Mouse (Mus musculus): ENCODE data around the gene Cchcr1. TPM values are rescaled to one million over a fixed set of nuclear protein-coding genes. Genes with fewer than 3 reads are reported as not detected.
A peak's percentile ranks its signal among the peaks of the same experiment; 100 is the strongest.
"Not testable (repeated sequence)": the region's sequence is repeated elsewhere in the genome, so short reads cannot be mapped to it uniquely, and the experiment has no call there.

Cchcr1 gene
- polyA plus RNA-seq (2014; fragmentation: Nextera tagmentation; extraction: Ambion mirVana): 8.9 and 10.8 TPM in 2 replicates

- no peaks in the 10 kb centered on the region for H3K36me3 ChIP-seq (ENCODE audit: control insufficient read depth, insufficient read depth, low read length)
- ATAC-seq (ENCODE audit: low FRiP score) (peak; percentile 95), DNase-seq (ENCODE audit: low spot score, missing footprints) (peak; percentile 99)
- peak within 1 kb of the TSS; percentile 54 for H3K4me3 ChIP-seq (ENCODE audit: low read depth, low read length)
- H3K4me2 ChIP-seq: peak within 1 kb of the TSS; percentile 78
- no peak within 1 kb of the TSS for H3K27ac ChIP-seq (ENCODE audit: low read depth, low read length)
- H3K9ac ChIP-seq (ENCODE audit: low read length): peak within 1 kb of the TSS; percentile 69
- no peaks in the 10 kb centered on the region for H3K9me3 ChIP-seq (ENCODE audit: control insufficient read depth, low read length)
- H3K4me1 ChIP-seq (ENCODE audit: control insufficient read depth, insufficient read depth, low read length): peaks cover 23% of the 10 kb centered on the region
- H3K27me3 ChIP-seq (ENCODE audit: control insufficient read depth, insufficient read depth, low read length): no peaks in the 10 kb centered on the region
- WGBS: under 1% methylated on average over 67 of the region's 67 CpGs
Measured at GRCm38 (mm10) chr17:35516652-35517500, at the start of gene Cchcr1, which contains the start of gene Tcf19. Cchcr1 (plus strand) TSS chr17:35517100. Tcf19 (minus strand) TSS chr17:35516824.

GRCm38 (mm10) chr17:35468936-35469335 lies 48.0 kb upstream of the Cchcr1 start:
- not testable (repeated sequence) for H3K4me3 ChIP-seq (ENCODE audit: low read depth, low read length); ATAC-seq (ENCODE audit: low FRiP score); H3K9ac ChIP-seq (ENCODE audit: low read length); H3K4me2 ChIP-seq; H3K27ac ChIP-seq (ENCODE audit: low read depth, low read length); H3K9me3 ChIP-seq (ENCODE audit: control insufficient read depth, low read length); H3K36me3 ChIP-seq (ENCODE audit: control insufficient read depth, insufficient read depth, low read length); DNase-seq (ENCODE audit: low spot score, missing footprints); H3K4me1 ChIP-seq (ENCODE audit: control insufficient read depth, insufficient read depth, low read length)
- 67% methylated on average over 3 of the region's 3 CpGs for WGBS
- peaks cover 21% of the 10 kb centered on the region for H3K27me3 ChIP-seq (ENCODE audit: control insufficient read depth, insufficient read depth, low read length)

DNA sequence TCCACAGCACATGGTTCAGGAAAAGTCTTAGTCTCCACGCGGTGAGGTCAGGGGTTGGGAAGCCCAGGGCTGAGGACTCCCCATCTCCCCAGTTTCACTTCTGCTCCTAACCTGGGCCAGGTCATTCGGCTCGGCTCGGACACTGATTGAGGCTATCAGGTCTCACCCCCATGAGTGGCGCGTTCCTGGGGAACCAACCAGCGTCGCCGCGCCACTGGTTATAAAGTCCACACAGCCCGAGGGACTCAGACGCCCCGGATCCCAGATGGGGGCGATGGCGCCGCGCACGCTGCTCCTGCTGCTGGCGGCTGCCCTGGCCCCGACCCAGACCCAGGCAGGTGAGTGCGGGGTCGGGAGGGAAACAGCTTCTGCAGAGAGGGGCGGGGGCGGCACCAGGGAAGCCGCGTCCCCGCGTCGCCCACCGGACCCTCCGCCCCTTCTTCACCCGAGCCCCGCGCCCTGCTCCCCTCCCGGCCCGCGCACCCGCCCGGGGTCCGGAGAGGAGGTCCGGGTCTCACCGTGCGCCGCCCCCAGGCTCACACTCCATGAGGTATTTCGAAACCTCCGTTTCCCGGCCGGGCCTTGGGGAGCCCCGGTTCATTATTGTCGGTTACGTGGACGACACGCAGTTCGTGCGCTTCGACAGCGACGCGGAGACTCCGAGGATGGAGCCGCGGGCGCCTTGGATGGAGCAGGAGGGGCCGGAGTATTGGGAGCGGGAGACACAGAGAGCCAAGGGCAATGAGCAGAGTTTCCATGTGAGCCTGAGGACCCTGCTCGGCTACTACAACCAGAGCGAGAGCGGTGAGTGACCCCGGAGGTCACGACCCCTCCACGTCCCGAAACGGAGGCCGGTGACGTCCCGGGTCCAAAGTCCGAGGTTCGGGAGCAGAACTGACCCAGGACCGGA lies 46.8 kb upstream of the Cchcr1 start, which contains the start of gene H2-Q10:
TSS of gene H2-Q10 (plus strand) at position 248 of the 910 bp plus-strand sequence.
- H3K9ac ChIP-seq (ENCODE audit: low read length): peak within 1 kb of the TSS; percentile 18; the same call in 1 of the 2 replicates

GRCm38 (mm10) chr17:35484066-35484465 lies 32.8 kb upstream of the Cchcr1 start:
- no peak overlapping the region for H3K27ac ChIP-seq (ENCODE audit: low read depth, low read length)
- H3K36me3 ChIP-seq (ENCODE audit: control insufficient read depth, insufficient read depth, low read length): no peaks in the 10 kb centered on the region
- DNase-seq (ENCODE audit: low spot score, missing footprints) (peak; percentile 92), ATAC-seq (ENCODE audit: low FRiP score) (no peak)
- no peaks in the 10 kb centered on the region for H3K4me1 ChIP-seq (ENCODE audit: control insufficient read depth, insufficient read depth, low read length)
- H3K9me3 ChIP-seq (ENCODE audit: control insufficient read depth, low read length): no peaks in the 10 kb centered on the region
- H3K27me3 ChIP-seq (ENCODE audit: control insufficient read depth, insufficient read depth, low read length): no peaks in the 10 kb centered on the region
- H3K9ac ChIP-seq (ENCODE audit: low read length): no peak overlapping the region
- H3K4me3 ChIP-seq (ENCODE audit: low read depth, low read length): no peak overlapping the region
- no peak overlapping the region for H3K4me2 ChIP-seq
- 2% methylated on average over 9 of the region's 9 CpGs for WGBS

More for the DNA sequence above, 46.8 kb upstream of the Cchcr1 start, which contains the start of gene H2-Q10:
- peaks cover 21% of the 10 kb centered on the region for H3K27me3 ChIP-seq (ENCODE audit: control insufficient read depth, insufficient read depth, low read length)
- peak; percentile 91 for DNase-seq (ENCODE audit: low spot score, missing footprints)
- peaks cover 8% of the 10 kb centered on the region for H3K4me1 ChIP-seq (ENCODE audit: control insufficient read depth, insufficient read depth, low read length)
- 2% methylated on average over 75 of the region's 80 CpGs for WGBS
- H3K27ac ChIP-seq (ENCODE audit: low read depth, low read length): no peak within 1 kb of the TSS
- peak within 1 kb of the TSS; percentile 64 for H3K4me2 ChIP-seq
- peak within 1 kb of the TSS; percentile 37 for H3K4me3 ChIP-seq (ENCODE audit: low read depth, low read length)
- H3K36me3 ChIP-seq (ENCODE audit: control insufficient read depth, insufficient read depth, low read length): no peaks in the 10 kb centered on the region
- 0 out of 2 replicates have a peak, but pooled peaks have one; percentile 9 for ATAC-seq (ENCODE audit: low FRiP score)
- no peaks in the 10 kb centered on the region for H3K9me3 ChIP-seq (ENCODE audit: control insufficient read depth, low read length)

DNA sequence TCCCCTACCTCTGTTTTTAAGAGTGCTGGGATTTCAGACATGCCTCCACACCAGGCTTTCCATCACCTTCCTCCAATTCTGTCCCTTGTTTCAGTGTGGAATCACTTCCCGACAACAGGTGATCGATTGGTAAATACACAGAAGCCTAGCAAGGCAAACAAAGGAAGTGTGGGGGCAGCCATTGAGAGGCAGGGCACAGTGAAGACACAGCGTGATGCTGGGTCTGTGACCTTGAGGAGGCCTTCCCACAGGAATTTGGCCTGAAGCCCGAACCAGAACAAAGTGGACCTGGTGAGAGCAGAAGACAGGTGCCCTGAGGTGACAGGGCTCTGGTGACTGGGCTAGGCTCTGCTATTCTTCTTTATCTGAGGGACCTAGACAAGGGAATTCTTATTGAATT lies 31.2 kb upstream of the Cchcr1 start:
- DNase-seq (ENCODE audit: low spot score, missing footprints) (peak; percentile 67), ATAC-seq (ENCODE audit: low FRiP score) (no peak)
- Histone ChIP-seq H3K36me3 (ENCODE audit: control insufficient read depth, insufficient read depth, low read length) (no peaks in the 10 kb centered on the region), H3K9me3 (ENCODE audit: control insufficient read depth, low read length) (no peaks in the 10 kb centered on the region), H3K27ac (ENCODE audit: low read depth, low read length) (no peak overlapping the region), H3K4me1 (ENCODE audit: control insufficient read depth, insufficient read depth, low read length) (no peaks in the 10 kb centered on the region), H3K27me3 (ENCODE audit: control insufficient read depth, insufficient read depth, low read length) (no peaks in the 10 kb centered on the region), H3K9ac (ENCODE audit: low read length) (no peak overlapping the region), H3K4me2 (no peak overlapping the region), H3K4me3 (ENCODE audit: low read depth, low read length) (no peak overlapping the region)
- 43% methylated on average over 4 of the region's 4 CpGs for WGBS

GRCm38 (mm10) chr17:35486726-35487125 lies 30.2 kb upstream of the Cchcr1 start:
- Histone ChIP-seq H3K9ac (ENCODE audit: low read length) (no peak overlapping the region), H3K4me3 (ENCODE audit: low read depth, low read length) (no peak overlapping the region), H3K27ac (ENCODE audit: low read depth, low read length) (no peak overlapping the region), H3K4me1 (ENCODE audit: control insufficient read depth, insufficient read depth, low read length) (no peaks in the 10 kb centered on the region), H3K4me2 (no peak overlapping the region), H3K27me3 (ENCODE audit: control insufficient read depth, insufficient read depth, low read length) (no peaks in the 10 kb centered on the region), H3K9me3 (ENCODE audit: control insufficient read depth, low read length) (no peaks in the 10 kb centered on the region), H3K36me3 (ENCODE audit: control insufficient read depth, insufficient read depth, low read length) (no peaks in the 10 kb centered on the region)
- ATAC-seq (ENCODE audit: low FRiP score) (no peak), DNase-seq (ENCODE audit: low spot score, missing footprints) (peak; percentile 73)
- WGBS: 67% methylated on average over 10 of the region's 10 CpGs

DNA sequence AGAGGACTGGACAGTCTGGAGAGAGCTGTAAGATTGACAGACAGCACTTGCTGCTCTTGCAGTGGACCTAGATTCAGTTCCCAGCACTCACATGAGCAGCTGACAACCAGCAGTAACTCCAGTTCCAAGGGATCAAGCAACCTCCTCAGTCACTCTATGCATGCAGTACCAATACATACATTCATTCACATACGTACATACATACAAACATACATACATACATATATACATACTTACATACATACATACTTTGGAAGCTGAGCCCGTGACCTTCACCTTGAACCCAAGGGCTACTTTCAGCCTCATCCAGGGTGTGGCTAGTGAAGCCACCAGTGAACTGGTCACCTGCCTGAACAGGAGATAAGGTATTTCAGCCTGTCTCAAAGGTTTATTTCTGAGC lies 28.9 kb upstream of the Cchcr1 start:
- ATAC-seq (ENCODE audit: low FRiP score): no peak
- H3K9me3 ChIP-seq (ENCODE audit: control insufficient read depth, low read length): no peaks in the 10 kb centered on the region
- DNase-seq (ENCODE audit: low spot score, missing footprints): peak; percentile 82
- no peak overlapping the region for H3K9ac ChIP-seq (ENCODE audit: low read length)
- no peaks in the 10 kb centered on the region for H3K4me1 ChIP-seq (ENCODE audit: control insufficient read depth, insufficient read depth, low read length)
- no peak overlapping the region for H3K4me3 ChIP-seq (ENCODE audit: low read depth, low read length)
- no peaks in the 10 kb centered on the region for H3K27me3 ChIP-seq (ENCODE audit: control insufficient read depth, insufficient read depth, low read length)
- no peak overlapping the region for H3K4me2 ChIP-seq
- H3K27ac ChIP-seq (ENCODE audit: low read depth, low read length): no peak overlapping the region
- WGBS: 88% methylated on average over 2 of the region's 2 CpGs
- H3K36me3 ChIP-seq (ENCODE audit: control insufficient read depth, insufficient read depth, low read length): no peaks in the 10 kb centered on the region

GRCm38 (mm10) chr17:35490320-35490719 lies 26.6 kb upstream of the Cchcr1 start:
- Histone ChIP-seq H3K4me3 (ENCODE audit: low read depth, low read length) (no peak overlapping the region), H3K27ac (ENCODE audit: low read depth, low read length) (no peak overlapping the region), H3K36me3 (ENCODE audit: control insufficient read depth, insufficient read depth, low read length) (no peaks in the 10 kb centered on the region), H3K9ac (ENCODE audit: low read length) (no peak overlapping the region), H3K4me2 (no peak overlapping the region), H3K4me1 (ENCODE audit: control insufficient read depth, insufficient read depth, low read length) (no peaks in the 10 kb centered on the region), H3K9me3 (ENCODE audit: control insufficient read depth, low read length) (no peaks in the 10 kb centered on the region), H3K27me3 (ENCODE audit: control insufficient read depth, insufficient read depth, low read length) (no peaks in the 10 kb centered on the region)
- ATAC-seq (ENCODE audit: low FRiP score): no peak
- WGBS: 54% methylated on average over 5 of the region's 5 CpGs
- DNase-seq (ENCODE audit: low spot score, missing footprints): no peak
